Mouse (Mus musculus) erythroblast, embryonic 14.5 days (primary cell): ENCODE results near the gene Mrps2.

Experiments used
- GATA1 ChIP-seq: IDR thresholded peaks from 2 replicates; pipeline ENCODE4 v1.6.1; 2012; ENCODE audit warnings: low read length, inconsistent platforms, mixed read lengths
- TAL1 ChIP-seq: IDR thresholded peaks from 3 replicates; pipeline ENCODE4 v1.6.1; 2012; ENCODE audit warnings: low read length, inconsistent platforms, mixed read lengths

DNA sequence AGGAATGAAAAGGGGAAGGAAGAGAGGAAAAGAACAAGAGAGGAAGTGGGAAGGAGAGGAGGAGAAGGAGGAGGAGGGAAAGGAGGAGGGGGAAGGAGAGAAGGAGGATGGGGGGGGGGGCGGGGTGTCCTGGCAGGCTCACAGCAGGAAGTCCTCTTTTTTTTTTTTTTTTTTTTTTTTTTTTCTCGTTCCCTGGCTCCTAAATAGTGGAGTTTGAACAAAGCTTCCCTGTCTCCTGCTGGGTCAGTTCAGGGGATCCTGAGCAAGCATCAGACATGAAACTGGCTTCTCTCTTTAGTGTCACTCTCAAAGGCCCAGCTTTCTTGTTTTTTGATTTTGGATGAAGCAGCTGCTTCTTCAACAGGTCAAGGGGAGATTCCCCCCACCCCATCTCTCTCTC lies 34.4 kb upstream of the Mrps2 start:
- no peak for TF ChIP-seq GATA1
- TF ChIP-seq TAL1, result no peak
